Mouse (Mus musculus) brain, embryonic 14.5 days (tissue): ENCODE measurements at regions not wholly inside any gene's neighbourhood (a gene's known extent, or its start where the extent isn't known, plus 50 kb on each side); places are given as distances from the start of the nearest gene placed in this dataset.

Source experiments
- CTCF ChIP-seq: fragments of 200-500 bp; IDR thresholded peaks from 2 replicates; pipeline ENCODE4 v1.5.1; 2012; ENCODE audit warnings: inconsistent platforms, mild to moderate bottlenecking, moderate library complexity, borderline replicate concordance; ENCODE audit not compliant: insufficient read depth, insufficient read length; ENCODE audit errors: extremely low read depth
- POLR2A ChIP-seq: fragments of 200-500 bp; IDR thresholded peaks from 2 replicates; pipeline ENCODE4 v1.6.1; 2012; ENCODE audit warnings: mild to moderate bottlenecking, inconsistent platforms, borderline replicate concordance; ENCODE audit not compliant: poor library complexity, insufficient read depth, insufficient read length, severe bottlenecking; ENCODE audit errors: extremely low read depth

- no peak for TF ChIP-seq CTCF
- no peak for TF ChIP-seq POLR2A
Observed at GRCm38 (mm10) chrX:10820313-10820920, 105.6 kb downstream of the Mid1ip1 start.
